Mouse (Mus musculus) hindbrain, embryonic 13.5 days (tissue): ENCODE data around the gene Pak6. TPM values are rescaled to one million over a fixed set of nuclear protein-coding genes. Genes with fewer than 3 reads are reported as not detected.
A peak's percentile ranks its signal among the peaks of the same experiment; 100 is the strongest.

Experiments
- ATAC-seq: fragments of 200-750 bp; cut with Nextera tagmentation; 2 replicates; pipeline ENCODE4 v1.8.0; 2017; ENCODE audit warnings: moderate TSS enrichment; ENCODE audit not compliant: low FRiP score
- H3K27ac ChIP-seq: fragments of 300-500 bp; sonication (generic); 2 replicates; pipeline ENCODE4 v1.5.1; 2015; ENCODE audit warnings: inconsistent platforms, mild to moderate bottlenecking, moderate library complexity
- H3K27me3 ChIP-seq: fragments of 300-500 bp; sonication (generic); 2 replicates; pipeline ENCODE4 v1.6.1; 2015; ENCODE audit warnings: mild to moderate bottlenecking, inconsistent platforms
- H3K36me3 ChIP-seq: fragments of 300-500 bp; sonication (generic); 2 replicates; pipeline ENCODE4 v1.6.1; 2015; ENCODE audit warnings: mild to moderate bottlenecking, inconsistent platforms
- H3K4me1 ChIP-seq: fragments of 300-500 bp; sonication (generic); replicated peaks from 2 replicates; pipeline ENCODE4 v1.6.1; 2015; ENCODE audit warnings: inconsistent platforms
- H3K4me2 ChIP-seq: fragments of 300-500 bp; sonication (generic); 2 replicates; pipeline ENCODE4 v1.6.1; 2015; ENCODE audit warnings: inconsistent platforms, mild to moderate bottlenecking, moderate library complexity
- H3K4me3 ChIP-seq: fragments of 300-500 bp; sonication (generic); 2 replicates; pipeline ENCODE4 v1.5.1; 2015; ENCODE audit warnings: mild to moderate bottlenecking, inconsistent platforms
- H3K9ac ChIP-seq: fragments of 300-500 bp; sonication (generic); 2 replicates; pipeline ENCODE4 v1.6.1; 2015; ENCODE audit warnings: mild to moderate bottlenecking, inconsistent platforms
- H3K9me3 ChIP-seq: fragments of 300-500 bp; sonication (generic); 2 replicates; pipeline ENCODE4 v1.6.1; 2016; ENCODE audit warnings: inconsistent platforms
- WGBS: fragments of 180-500 bp; shearing (Covaris S2); methylation state at CpG from one replicate; pipeline ENCODE4 v1.1.7; 2015; 5-methylcytosine and 5-hydroxymethylcytosine counted together
- polyA plus RNA-seq: library from polyadenylated mRNA; unstranded; fragments of >200 nt; fragmentation: Nextera tagmentation; extraction: Ambion mirVana; gene quantifications from 2 replicates; pipeline ENCODE4 v1.2.1, GENCODE M21; 2015

The Pak6 gene
- polyA plus RNA-seq, 1 experiment from 2014 or later, result 22.0 TPM

DNA sequence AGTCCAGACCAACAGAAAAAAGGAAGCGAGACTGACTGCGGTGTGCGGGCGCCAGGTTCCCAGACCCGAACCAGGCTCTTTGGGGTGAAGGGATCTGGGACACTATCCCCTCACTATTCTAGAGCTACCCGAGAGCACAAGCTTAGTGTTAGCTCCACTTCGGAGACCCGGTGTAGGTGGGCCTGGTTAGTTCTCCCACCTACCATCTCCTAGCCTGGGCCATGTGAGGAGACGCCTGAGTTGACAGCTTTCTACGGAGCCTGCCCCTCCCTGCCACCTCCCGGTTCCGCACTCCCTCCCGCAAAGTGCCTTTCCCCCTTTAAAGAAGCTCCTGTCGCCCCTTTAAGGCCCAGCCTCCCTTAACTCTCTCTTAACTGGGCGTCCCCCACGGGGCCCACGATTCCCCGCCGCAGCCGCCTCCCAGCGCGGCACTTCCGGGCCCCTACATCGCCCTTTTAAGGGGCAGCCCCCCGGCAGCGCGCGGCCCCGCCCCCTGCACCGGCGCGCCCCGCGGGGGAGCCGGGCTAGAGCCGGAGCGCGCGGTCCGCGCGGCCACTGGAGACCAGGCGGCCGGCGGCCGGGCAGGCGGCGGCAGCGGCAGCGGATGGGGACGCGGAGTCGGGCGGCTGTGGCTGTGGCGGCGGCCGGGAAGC is 82.3 kb downstream of the Pak6 start, which contains the start of gene Inafm2:
Gene Inafm2, plus strand, starts transcription at position 527 of the 653 bp plus-strand sequence.
- H3K4me1 ChIP-seq, result peaks cover 55% of the 10 kb centered on the region
- H3K36me3 ChIP-seq, result 0 out of 2 replicates have a peak, but pooled peaks cover 2% of the 10 kb centered on the region
- peak; percentile 87 for ATAC-seq

GRCm38 (mm10) chr2:118745915-118746901 is 83.1 kb downstream of the Pak6 start:
- ATAC-seq, result peak; percentile 34

More for the DNA sequence above, 82.3 kb downstream of the Pak6 start, which contains the start of gene Inafm2:
- Histone ChIP-seq H3K9me3 (no peaks in the 10 kb centered on the region), H3K4me2 (peak within 1 kb of the TSS; percentile 89), H3K4me3 (peak within 1 kb of the TSS; percentile 95), H3K9ac (peak within 1 kb of the TSS; percentile 97), H3K27me3 (peaks cover 25% of the 10 kb centered on the region), H3K27ac (peak within 1 kb of the TSS; percentile 82)
- WGBS, result under 1% methylated on average over 45 of the region's 57 CpGs

GRCm38 (mm10) chr2:118747301-118747960 is 84.3 kb downstream of the Pak6 start:
- Histone ChIP-seq H3K27ac (peak overlapping the region; percentile 12; the same call in 1 of the 2 replicates), H3K36me3 (peaks cover 6% of the 10 kb centered on the region; the same call in 1 of the 2 replicates), H3K4me2 (peak overlapping the region; percentile 89), H3K4me1 (peaks cover 70% of the 10 kb centered on the region), H3K4me3 (peak overlapping the region; percentile 95), H3K27me3 (peaks cover 15% of the 10 kb centered on the region), H3K9me3 (no peaks in the 10 kb centered on the region), H3K9ac (peak overlapping the region; percentile 97)
- WGBS, result 39% methylated on average over 10 of the region's 10 CpGs
- ATAC-seq, result no peak

More at GRCm38 (mm10) chr2:118745915-118746901, 83.1 kb downstream of the Pak6 start:
- H3K36me3 ChIP-seq, result 0 out of 2 replicates have a peak, but pooled peaks cover 2% of the 10 kb centered on the region
- H3K27me3 ChIP-seq, result peaks cover 24% of the 10 kb centered on the region
- H3K4me3 ChIP-seq, result peak overlapping the region; percentile 95
- under 1% methylated on average over 93 of the region's 113 CpGs for WGBS
- H3K27ac ChIP-seq, result peak overlapping the region; percentile 82
- H3K9ac ChIP-seq, result peak overlapping the region; percentile 97
- peak overlapping the region; percentile 89 for H3K4me2 ChIP-seq
- H3K9me3 ChIP-seq, result no peaks in the 10 kb centered on the region
- H3K4me1 ChIP-seq, result peaks cover 61% of the 10 kb centered on the region

Other genes with a start within 250 kb of the Pak6 start
- 362 and 376 TPM in 2 replicates for gene Srp14, start 183.6 kb upstream of the Pak6 start, polyA plus RNA-seq
- gene Bmf, start 113.6 kb upstream of the Pak6 start, polyA plus RNA-seq, result 4.7 and 5.3 TPM in 2 replicates
- gene Bub1b, start 65.1 kb upstream of the Pak6 start, polyA plus RNA-seq, result 19.1 and 20.5 TPM in 2 replicates
- gene Ankrd63, start 40.7 kb downstream of the Pak6 start, polyA plus RNA-seq, result not detected in 2 replicates
- gene Plcb2, start 65.1 kb downstream of the Pak6 start, polyA plus RNA-seq, result 0.48 and 0.64 TPM in 2 replicates
- 23.5 and 24.8 TPM in 2 replicates for gene Inafm2, start 82.5 kb downstream of the Pak6 start, polyA plus RNA-seq
- 1.2 and 1.4 TPM in 2 replicates for gene Ccdc9b, start 99.4 kb downstream of the Pak6 start, polyA plus RNA-seq
- not detected in 2 replicates for gene Phgr1, start 109.5 kb downstream of the Pak6 start, polyA plus RNA-seq
- 37.3 and 41.5 TPM in 2 replicates for gene Disp2, start 116.4 kb downstream of the Pak6 start, polyA plus RNA-seq
- 32.9 and 33.6 TPM in 2 replicates for gene Knstrn, start 150.7 kb downstream of the Pak6 start, polyA plus RNA-seq
- gene Ivd, start 198.7 kb downstream of the Pak6 start, polyA plus RNA-seq, result 41.8 and 44.7 TPM in 2 replicates
- 5.0 and 5.1 TPM in 2 replicates for gene Bahd1, start 237.1 kb downstream of the Pak6 start, polyA plus RNA-seq